Mouse (Mus musculus) lung, postnatal 0 days (tissue): ENCODE measurements at regions not wholly inside any gene's neighbourhood (a gene's known extent, or its start where the extent isn't known, plus 50 kb on each side); places are given as distances from the start of the nearest gene placed in this dataset.

ENCODE experiments used
- ATAC-seq: fragments of 200-750 bp; cut with Nextera tagmentation; 2 replicates; pipeline ENCODE4 v1.8.0; 2017; ENCODE audit warnings: moderate library complexity
- DNase-seq: peaks from one replicate; pipeline ENCODE4 v3.0.0-alpha.2; 2016; ENCODE audit warnings: low spot score
- H3K27ac ChIP-seq: fragments of 300-500 bp; sonication (generic); 2 replicates; pipeline ENCODE4 v1.5.1; 2014; ENCODE audit warnings: antibody characterized with exemption, mild to moderate bottlenecking, low read length, mixed read lengths
- H3K27me3 ChIP-seq: fragments of 300-500 bp; sonication (generic); replicated peaks from 2 replicates; pipeline ENCODE4 v1.6.1; 2014; ENCODE audit warnings: low read length, mixed read lengths; ENCODE audit not compliant: insufficient read depth
- H3K36me3 ChIP-seq: fragments of 300-500 bp; sonication (generic); 2 replicates; pipeline ENCODE4 v1.6.1; 2014; ENCODE audit warnings: low read length, mixed read lengths; ENCODE audit not compliant: insufficient read depth
- H3K4me1 ChIP-seq: fragments of 300-500 bp; sonication (generic); 2 replicates; pipeline ENCODE4 v1.6.1; 2014; ENCODE audit warnings: antibody characterized with exemption, low read depth, low read length, mixed read lengths; ENCODE audit not compliant: insufficient read depth
- H3K4me2 ChIP-seq: fragments of 300-500 bp; sonication (generic); replicated peaks from 2 replicates; pipeline ENCODE4 v1.6.1; 2014; ENCODE audit warnings: low read depth, mild to moderate bottlenecking, low read length, moderate library complexity, mixed read lengths
- H3K4me3 ChIP-seq: fragments of 300-500 bp; sonication (generic); 2 replicates; pipeline ENCODE4 v1.5.1; 2014; ENCODE audit warnings: low read depth, low read length
- H3K9ac ChIP-seq: fragments of 300-500 bp; sonication (generic); replicated peaks from 2 replicates; pipeline ENCODE4 v1.6.1; 2014; ENCODE audit warnings: low read depth, mild to moderate bottlenecking
- H3K9me3 ChIP-seq: fragments of 300-500 bp; sonication (generic); 2 replicates; pipeline ENCODE4 v1.6.1; 2016; ENCODE audit warnings: low read length, mixed read lengths
- CTCF ChIP-seq: IDR thresholded peaks from 2 replicates; pipeline ENCODE4 v1.5.1; 2016; ENCODE audit warnings: antibody characterized with exemption, mild to moderate bottlenecking
- EP300 ChIP-seq: IDR thresholded peaks from 2 replicates; pipeline ENCODE4 v1.6.1; 2016; ENCODE audit warnings: antibody characterized with exemption, mild to moderate bottlenecking, control low read depth
- WGBS: fragments of 180-500 bp; shearing (Covaris S2); extraction: QIAGEN DNeasy Blood & Tissue Kit; methylation state at CpG from one replicate; pipeline ENCODE4 v1.1.7; 2014; 5-methylcytosine and 5-hydroxymethylcytosine counted together

DNA sequence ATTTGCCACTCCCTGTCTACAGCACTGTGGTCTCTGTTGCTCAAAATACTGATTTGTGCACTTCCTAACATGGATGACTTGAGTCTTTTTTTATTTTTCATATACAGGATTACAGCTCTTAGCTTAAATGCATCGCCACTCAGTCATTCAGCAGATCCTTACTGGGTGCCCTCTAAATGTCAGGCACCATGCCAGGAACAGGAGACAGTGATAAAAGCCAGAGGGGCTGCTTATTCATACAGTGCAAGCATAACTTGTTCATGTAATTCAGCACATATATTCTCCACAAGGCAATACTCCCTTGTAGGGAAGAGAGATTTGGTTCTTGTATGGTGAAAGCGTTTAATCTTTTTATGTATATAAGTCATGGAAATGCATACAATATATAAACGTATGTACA, 175.7 kb upstream of the 2610301B20Rik start:
- ATAC-seq (no peak), DNase-seq (no peak)
- Histone ChIP-seq H3K9ac (no peak overlapping the region), H3K36me3 (no peaks in the 10 kb centered on the region), H3K4me1 (no peaks in the 10 kb centered on the region), H3K27ac (no peak overlapping the region), H3K27me3 (no peaks in the 10 kb centered on the region), H3K4me2 (no peak overlapping the region), H3K9me3 (no peaks in the 10 kb centered on the region), H3K4me3 (no peak overlapping the region)
- WGBS: 67% methylated on average over 3 of the region's 3 CpGs
- TF ChIP-seq CTCF (no peak), EP300 (no peak)

DNA sequence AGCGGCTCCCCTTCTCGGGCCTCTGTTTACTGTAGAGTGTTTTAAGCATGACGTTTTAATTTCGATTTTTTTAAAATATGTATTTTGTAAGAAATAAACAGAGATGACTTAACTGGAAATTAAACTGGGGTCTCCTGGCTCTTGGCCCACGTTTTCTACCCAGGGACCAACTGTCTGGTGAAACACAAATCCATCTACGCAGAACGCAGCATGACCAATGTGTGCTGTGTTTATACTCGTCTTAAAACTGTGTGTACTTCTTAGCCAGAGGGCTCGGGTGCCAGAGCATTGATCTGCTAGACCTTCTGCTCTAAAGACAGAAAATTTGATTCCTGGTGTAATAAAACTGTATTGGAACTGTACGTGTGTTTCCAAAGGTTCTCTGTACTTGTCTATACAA, 172.8 kb upstream of the 2610301B20Rik start:
- TF ChIP-seq EP300 (no peak), CTCF (no peak)
- H3K9me3 ChIP-seq: no peaks in the 10 kb centered on the region
- WGBS: 66% methylated on average over 10 of the region's 10 CpGs
- no peak overlapping the region for H3K27ac ChIP-seq
- no peak overlapping the region for H3K9ac ChIP-seq
- H3K4me2 ChIP-seq: no peak overlapping the region
- H3K4me1 ChIP-seq: no peaks in the 10 kb centered on the region
- ATAC-seq (no peak), DNase-seq (no peak)
- H3K27me3 ChIP-seq: no peaks in the 10 kb centered on the region
- H3K36me3 ChIP-seq: no peaks in the 10 kb centered on the region
- no peak overlapping the region for H3K4me3 ChIP-seq

DNA sequence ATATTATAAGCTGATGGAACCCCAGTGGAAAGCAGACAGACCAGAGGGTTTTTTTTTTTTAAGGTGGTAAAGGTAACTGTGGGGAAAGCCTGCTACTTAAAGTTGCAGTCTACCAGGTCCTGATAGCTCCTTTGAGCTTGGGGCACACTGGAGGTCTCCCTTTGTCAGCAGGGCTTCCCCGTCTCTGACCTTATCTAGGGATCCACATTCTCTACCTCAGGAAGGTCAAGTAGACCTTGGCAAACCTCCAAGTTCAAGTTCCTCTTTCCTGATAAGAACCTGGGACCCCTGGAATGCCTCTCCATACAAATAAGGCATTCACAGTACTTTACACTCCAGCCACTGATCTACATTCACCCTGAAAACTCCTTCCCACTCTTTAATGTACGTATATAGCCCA, 171.1 kb upstream of the 2610301B20Rik start:
- Histone ChIP-seq H3K36me3 (no peaks in the 10 kb centered on the region), H3K4me2 (no peak overlapping the region), H3K4me1 (no peaks in the 10 kb centered on the region), H3K9me3 (no peaks in the 10 kb centered on the region), H3K9ac (no peak overlapping the region), H3K4me3 (no peak overlapping the region), H3K27me3 (no peaks in the 10 kb centered on the region), H3K27ac (no peak overlapping the region)
- WGBS: 25% methylated on average over 2 of the region's 2 CpGs
- no peak for TF ChIP-seq CTCF
- no peak for TF ChIP-seq EP300
- ATAC-seq (no peak), DNase-seq (no peak)

DNA sequence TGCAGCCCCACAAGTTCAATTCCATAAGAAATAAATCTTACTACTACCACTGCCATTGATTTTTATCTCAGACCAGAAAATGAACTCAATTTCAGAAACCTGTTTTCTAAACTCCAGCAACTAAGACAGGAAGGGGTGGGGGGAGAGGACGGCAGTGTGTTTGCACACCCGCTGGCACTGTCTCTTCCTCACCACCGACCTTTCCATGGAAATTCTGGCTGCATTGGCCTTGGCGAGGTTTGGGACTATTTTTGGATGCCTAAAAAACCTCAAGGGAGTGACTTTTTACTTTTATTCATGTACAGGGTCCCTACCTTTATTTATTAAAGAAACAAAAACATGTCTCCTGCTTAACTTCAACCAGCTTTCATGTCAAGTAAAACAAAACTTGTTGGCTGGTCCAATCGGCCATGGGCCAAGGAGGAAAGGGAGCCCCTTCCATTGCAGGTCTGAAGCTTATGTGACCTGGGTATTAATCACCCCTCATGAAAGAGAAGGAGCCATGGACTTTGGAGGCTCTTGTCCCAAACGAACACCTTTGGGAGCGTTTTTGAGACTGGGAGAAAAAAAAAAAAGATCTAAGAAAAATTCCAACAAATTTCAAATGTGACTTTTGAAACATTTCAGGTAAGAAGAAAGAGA, 167.2 kb upstream of the 2610301B20Rik start:
- Histone ChIP-seq H3K9me3 (no peaks in the 10 kb centered on the region), H3K9ac (no peak overlapping the region), H3K27ac (no peak overlapping the region), H3K4me1 (no peaks in the 10 kb centered on the region), H3K4me2 (no peak overlapping the region), H3K36me3 (no peaks in the 10 kb centered on the region), H3K4me3 (no peak overlapping the region), H3K27me3 (no peaks in the 10 kb centered on the region)
- ATAC-seq (no peak), DNase-seq (no peak)
- WGBS: 67% methylated on average over 7 of the region's 7 CpGs
- no peak for TF ChIP-seq EP300
- TF ChIP-seq CTCF: no peak

DNA sequence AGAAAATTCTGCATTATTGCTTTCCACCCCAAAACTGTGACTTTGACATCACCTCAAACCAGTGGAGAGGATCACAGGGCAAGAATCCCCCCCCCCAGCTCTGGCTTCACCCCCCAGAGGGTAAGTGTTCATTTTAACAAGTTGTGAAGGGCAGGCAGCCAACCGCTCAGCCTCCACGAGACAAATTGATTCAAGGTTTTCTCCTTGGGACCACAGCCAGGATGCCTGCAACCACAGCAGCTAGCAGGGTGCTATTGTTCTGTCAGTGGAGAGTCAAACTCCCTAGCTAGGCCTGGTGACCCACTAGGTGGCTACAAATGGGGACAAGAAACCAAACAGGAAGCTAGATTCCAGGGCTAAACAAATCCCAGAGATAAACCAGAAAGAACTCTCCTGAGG, 166.6 kb upstream of the 2610301B20Rik start:
- DNase-seq: no peak
- no peak for ATAC-seq

DNA sequence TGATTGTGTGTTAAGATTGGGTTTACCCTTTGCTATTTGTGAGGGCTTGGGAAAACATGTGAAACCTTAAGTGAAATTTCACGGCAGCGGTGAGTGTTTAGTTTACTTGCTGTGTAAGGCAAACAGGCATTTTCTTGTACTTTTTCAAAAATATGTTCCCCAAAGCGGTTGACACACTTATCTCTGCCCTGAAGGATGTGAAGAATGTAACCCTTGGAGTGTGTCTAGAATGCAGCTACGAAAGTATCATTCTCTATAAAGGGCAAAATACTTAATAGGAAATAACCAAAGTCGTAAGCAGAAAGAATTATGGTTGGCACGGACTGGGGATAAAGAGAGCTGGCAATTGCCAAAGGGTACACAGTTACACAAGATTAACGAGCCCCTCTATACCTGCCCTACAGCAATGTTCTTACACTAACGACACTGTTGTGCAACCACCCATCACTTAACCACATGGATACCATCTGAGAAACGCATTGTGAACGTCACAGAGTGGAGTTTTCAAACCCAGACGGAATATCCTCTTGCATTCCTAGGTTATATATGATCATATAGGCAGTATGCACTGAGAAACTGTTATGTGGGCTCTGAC, 162.3 kb upstream of the 2610301B20Rik start:
- no peak overlapping the region for H3K4me3 ChIP-seq

More for the DNA sequence above, 166.6 kb upstream of the 2610301B20Rik start:
- H3K27me3 ChIP-seq: no peaks in the 10 kb centered on the region
- no peaks in the 10 kb centered on the region for H3K4me1 ChIP-seq
- TF ChIP-seq CTCF (no peak), EP300 (no peak)
- no peaks in the 10 kb centered on the region for H3K9me3 ChIP-seq
- 6% methylated on average over 2 of the region's 2 CpGs for WGBS
- no peaks in the 10 kb centered on the region for H3K36me3 ChIP-seq
- H3K9ac ChIP-seq: no peak overlapping the region
- H3K4me3 ChIP-seq: no peak overlapping the region
- no peak overlapping the region for H3K27ac ChIP-seq
- H3K4me2 ChIP-seq: no peak overlapping the region

More for the DNA sequence above, 162.3 kb upstream of the 2610301B20Rik start:
- DNase-seq (peak; percentile 44), ATAC-seq (peak; percentile 69)
- 44% methylated on average over 11 of the region's 11 CpGs for WGBS
- Histone ChIP-seq H3K4me2 (no peak overlapping the region), H3K27me3 (no peaks in the 10 kb centered on the region), H3K9me3 (no peaks in the 10 kb centered on the region), H3K27ac (no peak overlapping the region), H3K9ac (no peak overlapping the region), H3K4me1 (no peaks in the 10 kb centered on the region), H3K36me3 (no peaks in the 10 kb centered on the region)
- TF ChIP-seq CTCF: no peak
- peak; percentile 31; the same call in 1 of the 2 replicates for TF ChIP-seq EP300
